Comparison of ENCODE assay signal across 17 mouse cellular contexts in genomic region chr11:76326672-76327071, GRCm38 (mm10).
A peak's percentile ranks its signal among the peaks of the same experiment; 100 is the strongest.
DNase-seq lines count a peak whose midpoint lies in the region; ATAC-seq and TF ChIP-seq lines count a peak whose summit lies in the region.
"Had no signal": no experiment of that assay in that cellular context is flagged by ENCODE, and none has a peak within 500 bp of the region (broad histone marks: within the 10 kb centered on the region; RNA-seq: fewer than 3 reads in every experiment).

No protein-coding gene starts in this region.

- H3K27me3 ChIP-seq in embryonic facial prominence, embryonic 15.5 days, result no peaks in the 10 kb centered on the region
- no peaks in the 10 kb centered on the region for H3K27me3 ChIP-seq in embryonic facial prominence, embryonic 10.5 days (replicated peaks; ENCODE audit: low read depth, poor library complexity, severe bottlenecking)
- H3K27me3 ChIP-seq in E14TG2a.4 (ENCODE audit: insufficient read depth, low read length), result peaks cover 63% of the 10 kb centered on the region
- H3K27me3 ChIP-seq in limb, embryonic 12.5 days, result 0 out of 2 replicates have a peak, but pooled peaks cover 4% of the 10 kb centered on the region
- H3K27me3 ChIP-seq: forebrain, embryonic 12.5 days; hindbrain, embryonic 15.5 days had no signal

- ATAC-seq in embryonic facial prominence, embryonic 15.5 days (ENCODE audit: insufficient number of reproducible peaks, low FRiP score, low TSS enrichment, low read depth), result no peak
- no peak for ATAC-seq in limb, embryonic 12.5 days (ENCODE audit: insufficient number of reproducible peaks, insufficient read depth, low FRiP score, low TSS enrichment, low read depth)
- ATAC-seq: liver, postnatal 0 days had no signal

- no peak overlapping the region for H3K4me2 ChIP-seq in embryonic facial prominence, embryonic 15.5 days (replicated peaks)
- H3K4me2 ChIP-seq in limb, embryonic 12.5 days, result no peak overlapping the region
- H3K4me2 ChIP-seq: forebrain, embryonic 12.5 days; hindbrain, embryonic 15.5 days had no signal

- TF ChIP-seq CTCF in E14TG2a.4 (conservative IDR thresholded peaks at IDR 0.05; ENCODE audit: low read length), result no peak

- WGBS in embryonic facial prominence, embryonic 15.5 days, result 74% methylated on average over 6 of the region's 6 CpGs
- 89% methylated on average over 6 of the region's 6 CpGs for WGBS in embryonic facial prominence, embryonic 10.5 days
- 59% methylated on average over 6 of the region's 6 CpGs for WGBS in limb, embryonic 12.5 days

- no peaks in the 10 kb centered on the region for H3K36me3 ChIP-seq in embryonic facial prominence, embryonic 15.5 days
- no peaks in the 10 kb centered on the region; the same call in 1 of the 2 replicates for H3K36me3 ChIP-seq in embryonic facial prominence, embryonic 10.5 days (replicated peaks)
- H3K36me3 ChIP-seq in E14TG2a.4 (ENCODE audit: insufficient read depth, low read length), result no peaks in the 10 kb centered on the region
- H3K36me3 ChIP-seq in limb, embryonic 12.5 days, result no peaks in the 10 kb centered on the region
- H3K36me3 ChIP-seq: forebrain, embryonic 12.5 days; G1E; hindbrain, embryonic 15.5 days had no signal

- peak overlapping the region; percentile 74; the same call in 1 of the 2 replicates for H3K27ac ChIP-seq in embryonic facial prominence, embryonic 15.5 days (replicated peaks)
- H3K27ac ChIP-seq in embryonic facial prominence, embryonic 10.5 days (replicated peaks), result no peak overlapping the region
- peak overlapping the region; percentile 19; the same call in 1 of the 2 replicates for H3K27ac ChIP-seq in limb, embryonic 12.5 days
- H3K27ac ChIP-seq: forebrain, embryonic 12.5 days; hindbrain, embryonic 15.5 days; kidney, postnatal 0 days had no signal

- H3K9ac ChIP-seq in embryonic facial prominence, embryonic 15.5 days, result no peak overlapping the region
- no peak overlapping the region for H3K9ac ChIP-seq in limb, embryonic 12.5 days (replicated peaks)
- H3K9ac ChIP-seq: forebrain, embryonic 12.5 days; hindbrain, embryonic 15.5 days; liver, postnatal 0 days had no signal

- no peak for DNase-seq in embryonic facial prominence, embryonic 10.5 days (ENCODE audit: low spot score)
- peak; percentile 63 for DNase-seq in heart, adult 8-10 months (ENCODE audit: low spot score)
- no peak for DNase-seq in heart, postnatal 4 days
- DNase-seq in neural tube, embryonic 10.5 days (ENCODE audit: extremely low spot score, low spot score), result no peak
- DNase-seq in urinary bladder, postnatal 25 days (ENCODE audit: low spot score), result no peak
- DNase-seq: adrenal gland, postnatal 14 days; cerebellum, adult 11-12 months; kidney, adult 11 months; liver, postnatal 0 days; thymus, postnatal 36 days had no signal

- H3K4me3 ChIP-seq in embryonic facial prominence, embryonic 15.5 days (replicated peaks), result no peak overlapping the region
- H3K4me3 ChIP-seq in embryonic facial prominence, embryonic 10.5 days, result no peak overlapping the region
- 0 out of 2 replicates have a peak overlapping the region, but pooled peaks have one; percentile 20 for H3K4me3 ChIP-seq in E14TG2a.4 (replicated peaks; ENCODE audit: low read length)
- H3K4me3 ChIP-seq in limb, embryonic 12.5 days (replicated peaks), result no peak overlapping the region
- H3K4me3 ChIP-seq: forebrain, embryonic 12.5 days; hindbrain, embryonic 15.5 days had no signal

- peaks cover 88% of the 10 kb centered on the region for H3K4me1 ChIP-seq in embryonic facial prominence, embryonic 15.5 days
- peaks cover 79% of the 10 kb centered on the region for H3K4me1 ChIP-seq in embryonic facial prominence, embryonic 10.5 days
- H3K4me1 ChIP-seq in E14TG2a.4 (replicated peaks; ENCODE audit: low read depth, low read length), result peaks cover 79% of the 10 kb centered on the region
- peaks cover 76% of the 10 kb centered on the region for H3K4me1 ChIP-seq in limb, embryonic 12.5 days (replicated peaks)

- H3K9me3 ChIP-seq in embryonic facial prominence, embryonic 15.5 days (replicated peaks), result no peaks in the 10 kb centered on the region
- no peaks in the 10 kb centered on the region for H3K9me3 ChIP-seq in embryonic facial prominence, embryonic 10.5 days
- no peaks in the 10 kb centered on the region for H3K9me3 ChIP-seq in E14TG2a.4 (ENCODE audit: low read length)
- H3K9me3 ChIP-seq in limb, embryonic 12.5 days, result no peaks in the 10 kb centered on the region
- H3K9me3 ChIP-seq: forebrain, embryonic 12.5 days; G1E; hindbrain, embryonic 15.5 days had no signal
